Mouse (Mus musculus) c-Kit-positive CD71-positive TER-119-positive erythroid progenitor cells, embryonic 14.5 days (primary cell): Measurements from ENCODE around the gene Cfap61.

Source experiments
- DNase-seq: peaks from one replicate; pipeline ENCODE4 v3.0.0-alpha.2; 2013; ENCODE audit warnings: low spot score

Gene Cfap61

DNA sequence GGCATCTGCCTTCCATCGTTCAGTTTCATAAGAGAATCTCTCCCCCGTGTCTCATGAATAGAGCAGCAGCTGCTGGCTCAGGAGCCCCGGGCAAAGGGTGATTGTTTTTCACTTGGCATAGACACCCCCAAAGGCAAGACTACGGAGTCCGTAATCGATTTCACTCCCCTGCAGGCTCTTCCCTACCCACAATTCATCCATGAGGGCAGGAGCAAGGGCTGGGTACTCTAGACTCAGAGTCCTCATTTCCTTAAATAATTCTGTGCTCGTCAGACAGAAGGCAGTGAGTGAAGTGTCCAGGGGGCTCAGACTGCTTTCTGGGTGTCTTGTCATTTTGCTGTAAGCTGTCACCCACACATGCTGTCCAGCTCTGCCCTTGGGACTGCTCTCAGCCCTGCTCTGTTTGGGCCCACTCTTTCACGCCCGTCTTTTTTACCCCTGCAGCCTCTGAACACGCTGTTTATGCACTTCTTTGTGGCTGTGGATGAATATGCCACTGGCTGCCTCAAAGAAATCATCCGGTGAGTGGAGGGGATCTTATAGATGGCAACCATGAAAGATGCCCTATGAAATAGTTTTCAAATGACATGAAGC, 15.0 kb downstream of the Cfap61 start:
- no peak for DNase-seq

DNA sequence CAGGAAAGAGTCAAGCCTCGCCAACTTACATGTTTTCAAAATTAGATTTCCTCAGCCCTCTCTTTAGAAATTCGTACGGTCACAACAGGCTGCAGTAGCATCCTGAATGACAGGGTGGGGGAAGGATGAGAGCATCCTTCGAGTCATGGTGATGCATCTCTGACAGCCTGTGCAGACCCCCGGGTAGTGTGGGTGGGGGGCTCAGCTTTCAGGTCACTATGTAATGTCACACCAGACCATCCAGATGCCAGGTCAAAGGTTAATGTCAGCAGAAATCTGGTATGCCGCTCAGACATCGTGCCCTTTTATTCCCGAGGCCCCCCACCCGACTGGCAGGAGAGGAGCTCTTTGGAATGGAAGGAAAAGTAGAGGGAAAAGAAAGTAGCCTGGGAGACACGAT, 15.7 kb downstream of the Cfap61 start:
- DNase-seq = no peak

DNA sequence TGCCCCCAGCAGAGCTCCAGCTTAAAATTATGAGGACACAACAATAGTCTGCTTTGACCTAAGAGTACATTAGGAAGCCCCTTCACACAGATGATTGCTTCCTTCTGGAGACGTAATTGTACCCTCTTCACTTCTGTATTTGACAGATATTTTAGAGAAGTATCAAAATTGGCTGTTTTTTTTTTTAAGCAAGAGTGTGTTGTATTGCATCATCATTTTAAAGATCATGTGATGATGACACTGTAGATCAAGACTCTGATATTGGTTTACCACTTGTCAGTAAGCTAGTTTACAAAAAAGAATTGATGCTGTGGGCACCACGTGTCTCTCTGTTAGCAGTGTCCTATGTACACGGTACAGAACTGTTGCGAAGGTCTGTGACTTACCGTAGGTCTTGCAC, 18.1 kb downstream of the Cfap61 start:
- DNase-seq = no peak

DNA sequence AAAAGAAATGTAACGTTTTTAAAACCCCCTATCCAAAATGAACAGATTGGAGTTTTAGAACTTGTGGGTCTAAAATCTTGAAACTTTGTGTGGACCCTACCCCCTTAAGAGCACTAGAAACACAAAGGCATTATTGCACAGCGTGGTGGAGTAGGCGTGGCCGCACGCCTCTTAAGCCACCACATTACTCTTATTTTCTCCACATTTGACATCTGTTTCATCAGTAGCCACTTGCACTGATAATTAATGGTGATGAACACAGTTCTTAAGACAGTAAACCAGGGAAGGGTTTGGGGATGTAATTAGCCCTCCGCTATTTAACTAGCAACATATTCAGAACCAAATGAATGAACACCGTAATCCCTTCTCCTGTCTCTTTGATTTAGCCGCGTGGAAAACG, 21.3 kb downstream of the Cfap61 start:
- DNase-seq = no peak

DNA sequence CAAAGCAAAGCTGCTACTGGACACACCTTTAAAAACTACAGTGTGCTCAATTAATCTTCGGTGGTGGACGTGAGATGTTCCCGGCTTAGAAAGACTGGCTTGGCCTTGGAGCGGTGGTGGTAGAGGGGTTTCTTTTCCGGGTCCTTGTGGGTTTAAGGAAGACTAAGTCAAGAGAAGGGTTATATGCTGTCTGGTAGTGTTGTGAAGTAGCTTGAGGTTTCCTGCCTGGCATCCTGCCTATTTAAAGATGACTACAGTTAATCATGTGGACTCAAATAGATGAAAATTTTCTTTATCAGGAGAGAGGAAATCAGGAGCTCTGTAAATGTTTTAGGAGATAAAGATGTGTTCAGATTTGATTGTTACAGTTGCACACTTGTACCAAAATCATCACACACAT, 21.7 kb downstream of the Cfap61 start:
- no peak for DNase-seq

DNA sequence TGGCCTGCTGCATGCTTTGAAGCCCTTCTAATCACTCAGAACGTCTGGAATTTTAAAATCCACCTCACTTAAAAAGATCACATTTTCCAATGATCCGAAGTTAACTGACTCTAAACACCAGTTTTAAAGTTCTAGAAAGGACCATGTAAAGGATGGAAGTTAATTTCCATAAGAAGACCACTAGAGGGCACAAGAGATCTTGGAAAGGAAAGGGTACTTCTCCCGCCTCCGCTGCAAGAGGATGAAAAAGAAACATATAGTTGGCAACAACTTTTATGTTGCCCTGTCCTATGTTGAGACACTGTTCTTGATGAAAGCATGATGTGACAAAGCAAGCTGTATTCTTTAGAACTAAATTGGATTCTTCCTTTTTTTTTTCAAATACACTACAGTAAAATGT, 22.9 kb downstream of the Cfap61 start:
- DNase-seq = no peak

DNA sequence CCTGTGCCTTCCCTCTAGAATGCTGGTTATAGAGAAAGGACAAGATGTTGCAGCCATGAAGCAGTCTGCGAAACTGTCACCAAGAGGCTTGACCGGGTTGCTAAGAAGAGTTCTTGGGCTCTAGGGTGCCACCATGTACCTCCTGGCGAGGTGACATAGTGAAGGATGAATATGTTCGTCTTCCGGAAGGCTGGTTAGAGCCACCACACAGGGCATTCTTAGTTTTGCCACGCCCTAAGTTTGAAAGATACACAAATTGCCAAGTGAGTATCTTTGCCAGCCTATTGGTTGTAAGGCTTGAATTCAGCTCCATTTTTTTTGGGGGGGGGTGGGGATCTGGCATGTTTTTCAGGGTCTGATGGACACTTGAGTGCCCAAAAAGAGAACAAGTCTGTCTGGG, 23.5 kb downstream of the Cfap61 start:
- DNase-seq = no peak

DNA sequence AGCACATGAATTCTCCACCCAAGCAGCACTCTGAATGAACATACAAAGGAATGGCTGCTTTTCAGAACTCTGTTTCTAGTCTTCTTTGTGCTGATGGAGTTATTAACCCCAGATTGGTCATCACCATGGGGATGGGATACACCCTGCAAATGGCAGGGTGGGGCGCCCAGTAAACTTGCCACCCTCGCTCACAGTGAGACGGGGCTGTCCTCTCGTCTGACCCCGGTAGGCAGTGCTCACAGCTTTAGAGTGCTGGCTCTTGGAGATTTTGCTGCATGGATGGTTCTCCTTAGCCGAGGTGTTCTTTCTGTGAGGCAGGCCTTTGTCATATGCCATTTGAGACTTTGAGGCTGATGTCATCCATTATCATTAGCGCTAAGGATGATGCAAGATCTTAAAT, 24.0 kb downstream of the Cfap61 start:
- DNase-seq = no peak

DNA sequence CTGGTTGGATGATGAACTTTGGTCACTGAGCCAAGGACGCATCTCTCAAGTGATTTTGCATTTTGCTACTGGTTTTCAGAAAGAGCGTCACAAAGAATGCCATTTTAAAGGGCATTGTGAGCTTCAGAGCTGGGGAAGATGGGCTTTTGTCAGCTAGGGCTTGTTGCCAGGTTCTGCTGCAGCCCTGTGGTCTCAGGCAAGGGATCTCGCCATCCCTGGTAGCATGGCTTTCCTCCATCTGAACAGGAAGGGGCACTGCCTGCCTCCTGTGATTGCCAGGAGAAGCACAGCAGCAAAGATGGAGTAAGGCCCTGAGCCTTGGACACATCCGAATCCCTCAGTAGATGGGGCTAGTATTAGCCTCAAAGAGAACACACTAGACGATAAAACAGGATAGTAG, 27.3 kb downstream of the Cfap61 start:
- DNase-seq = no peak

DNA sequence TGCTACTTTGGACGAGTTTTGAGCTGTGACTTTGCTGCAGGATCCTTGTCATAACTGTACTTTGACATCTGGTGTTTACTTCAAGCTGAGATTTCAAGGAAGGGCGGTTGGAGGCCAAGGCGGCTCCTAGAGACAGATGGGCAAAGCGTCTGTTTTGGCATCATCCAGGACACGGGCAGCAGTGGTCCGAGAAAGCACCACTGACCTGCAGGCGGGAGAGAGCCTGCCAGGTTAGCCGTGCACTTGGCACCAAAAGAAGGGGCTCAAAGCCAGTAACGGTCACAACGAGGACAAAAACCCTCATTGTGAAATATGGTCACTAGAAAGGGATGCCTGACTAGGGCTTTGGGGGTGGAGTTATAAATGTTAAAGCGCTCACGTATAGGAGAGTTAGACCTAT, 36.2 kb downstream of the Cfap61 start:
- DNase-seq = no peak

DNA sequence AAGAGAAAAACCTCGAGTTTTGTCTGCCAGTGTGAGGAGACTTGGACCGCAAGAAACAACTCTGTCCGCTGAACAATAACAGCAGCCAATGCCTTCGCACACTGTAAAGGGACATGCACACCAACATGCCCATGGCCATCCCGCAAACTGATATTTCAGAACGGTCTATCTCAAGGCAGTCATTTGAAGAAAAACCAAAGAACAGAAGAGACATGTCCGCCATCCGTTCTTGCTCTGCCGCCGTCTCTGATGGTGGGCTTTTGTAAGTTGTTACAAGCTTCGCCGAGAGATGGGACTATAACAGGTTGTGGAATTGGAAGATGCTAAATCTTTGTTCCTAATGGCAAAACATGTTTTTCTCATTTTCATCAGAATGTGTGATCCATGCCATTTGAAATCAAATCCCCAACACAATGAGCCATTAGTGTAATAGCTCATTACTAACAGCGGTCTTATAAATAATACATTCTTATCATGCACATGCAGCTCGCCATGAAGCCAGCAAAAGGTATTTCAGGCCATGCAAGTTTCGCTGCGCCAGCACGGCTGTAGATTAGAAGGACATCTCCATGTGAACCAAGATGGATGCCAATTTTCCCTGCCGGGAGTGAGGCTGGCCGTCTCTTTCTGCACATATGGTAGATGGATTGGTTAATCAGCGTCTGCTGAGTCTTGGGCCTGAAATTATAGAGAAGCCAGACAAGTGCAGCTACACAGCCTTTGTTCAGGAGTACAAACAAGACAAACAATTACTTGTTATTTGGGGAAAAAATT, 36.8 kb downstream of the Cfap61 start:
- DNase-seq = no peak

DNA sequence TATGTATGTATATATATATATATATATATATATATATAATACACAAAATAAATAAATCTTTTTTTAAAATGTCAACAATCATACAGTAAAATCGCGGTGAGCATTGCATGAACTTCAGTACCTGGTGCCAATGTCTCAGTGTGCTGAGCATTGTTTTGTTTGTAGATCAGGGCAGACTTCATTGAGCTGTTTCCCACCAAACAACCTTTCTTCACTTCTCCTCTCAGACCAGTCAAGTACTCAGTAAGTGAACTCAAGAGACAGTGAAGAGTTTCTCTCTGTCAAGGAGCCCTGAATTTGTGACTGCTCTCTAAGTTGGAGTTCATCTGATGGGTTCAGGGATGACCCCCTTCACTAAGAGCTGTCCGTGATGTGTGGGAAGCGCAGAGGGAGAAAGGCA, 38.0 kb downstream of the Cfap61 start:
- DNase-seq = no peak

DNA sequence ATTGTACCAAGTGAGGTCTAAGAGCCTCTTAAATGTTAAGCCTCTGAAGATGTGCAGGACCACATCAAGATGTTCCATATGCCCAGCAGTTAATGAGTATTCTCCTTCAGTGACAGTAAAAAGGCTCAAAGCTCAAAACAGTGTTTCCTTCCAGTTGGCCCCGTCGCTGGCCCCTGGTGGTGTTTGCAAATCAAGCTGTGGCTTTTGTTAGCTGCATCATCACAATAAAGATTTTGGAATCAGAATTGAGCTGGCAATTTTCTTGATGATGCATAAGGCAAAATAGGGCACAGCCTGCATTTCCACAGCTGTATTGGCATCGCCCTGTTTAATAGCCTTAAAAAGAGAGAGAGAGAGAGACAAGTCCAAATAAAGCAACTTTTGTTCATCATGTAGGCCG, 45.0 kb downstream of the Cfap61 start:
- no peak for DNase-seq

DNA sequence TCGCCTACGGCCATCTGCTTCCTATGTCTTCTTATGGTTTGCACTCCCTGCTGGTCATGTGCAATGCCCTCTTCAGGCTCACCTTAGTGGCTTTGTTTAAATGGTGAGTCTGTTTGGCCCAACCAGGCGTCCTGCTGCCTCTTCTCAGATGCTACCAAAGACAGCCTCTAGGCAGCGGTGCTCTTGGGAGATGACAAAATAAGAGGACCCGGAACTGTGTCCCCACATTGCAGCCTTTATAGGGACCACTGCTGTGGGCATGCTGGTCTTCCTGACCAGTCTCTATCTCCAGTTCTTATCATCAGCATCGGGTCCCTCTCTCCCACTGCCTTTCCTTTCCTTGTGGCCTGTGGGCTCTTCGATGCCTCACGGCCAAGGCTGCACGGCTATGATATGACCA, 46.3 kb downstream of the Cfap61 start:
- no peak for DNase-seq

DNA sequence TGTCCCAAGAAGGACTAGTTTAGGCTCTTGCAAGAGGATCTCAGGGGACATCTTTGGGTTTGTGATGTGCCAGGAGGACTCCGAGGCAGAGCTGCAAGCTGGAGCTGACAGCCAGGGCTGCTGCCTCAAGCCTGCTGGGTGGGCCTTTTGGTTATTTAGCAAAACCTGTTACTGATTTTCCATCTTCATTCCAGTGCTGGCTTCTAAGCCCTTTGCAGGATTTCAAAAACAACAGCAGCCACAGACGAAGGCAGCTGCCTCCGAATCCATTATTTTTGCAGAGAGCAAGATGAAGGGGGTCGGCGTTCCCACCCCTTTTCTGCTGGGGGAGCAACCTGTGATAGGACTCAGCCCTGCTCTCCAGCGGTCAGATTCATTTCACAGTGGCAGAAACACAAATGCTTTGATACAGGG, 47.1 kb downstream of the Cfap61 start:
- no peak for DNase-seq

DNA sequence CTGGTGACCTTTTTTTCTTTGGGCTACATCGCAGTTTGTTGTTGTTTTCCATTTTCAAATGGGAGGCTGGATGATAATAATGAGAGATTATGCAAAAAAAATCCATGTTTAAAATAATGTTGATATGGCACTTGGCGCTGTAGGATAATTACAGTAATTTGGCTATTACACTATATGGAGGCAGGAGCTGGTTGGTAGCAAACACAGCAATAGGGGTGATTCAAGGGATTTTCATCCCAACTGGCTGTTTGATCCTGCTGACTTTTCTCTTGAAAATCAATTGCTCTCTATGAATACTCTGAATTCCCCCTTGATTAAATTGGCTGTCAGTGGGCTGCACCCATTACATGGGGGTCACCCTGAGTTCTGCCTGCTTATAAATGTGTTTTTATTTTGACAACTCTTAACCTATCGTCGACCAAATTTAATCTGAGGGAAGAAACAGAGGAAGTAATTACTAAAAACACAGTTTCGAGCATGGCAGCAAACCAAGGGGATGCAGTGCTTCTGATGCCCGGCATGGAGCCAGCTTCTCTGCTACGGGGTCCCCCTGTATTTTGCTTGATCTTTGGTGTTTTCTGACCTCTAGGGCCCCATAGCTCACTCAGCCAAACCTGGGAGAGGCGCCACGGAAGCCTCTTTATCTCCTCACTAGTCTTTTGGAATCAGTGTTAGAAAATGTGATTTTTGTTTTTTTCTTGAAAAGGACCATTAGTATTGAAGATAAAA, 47.9 kb downstream of the Cfap61 start:
- no peak for DNase-seq

DNA sequence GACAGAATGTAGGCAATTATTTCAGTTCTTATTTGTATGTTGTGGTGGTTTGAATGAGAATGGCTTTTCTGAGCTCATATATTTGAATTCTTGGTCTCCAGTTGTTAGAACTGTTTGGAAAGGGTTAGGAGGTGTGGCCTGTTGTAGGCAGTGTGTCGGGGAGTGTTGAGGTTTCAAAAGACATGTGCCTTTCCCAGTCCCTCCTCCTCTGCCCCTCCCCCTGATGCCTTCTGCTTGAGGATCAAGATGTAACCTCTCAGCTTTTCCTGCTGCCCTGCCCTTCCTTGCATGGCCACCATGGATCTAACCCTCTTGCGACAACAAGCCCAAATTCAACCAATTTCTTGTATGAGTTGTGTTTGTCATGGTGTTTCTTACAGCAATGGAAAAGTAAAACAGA, 53.2 kb downstream of the Cfap61 start:
- no peak for DNase-seq

DNA sequence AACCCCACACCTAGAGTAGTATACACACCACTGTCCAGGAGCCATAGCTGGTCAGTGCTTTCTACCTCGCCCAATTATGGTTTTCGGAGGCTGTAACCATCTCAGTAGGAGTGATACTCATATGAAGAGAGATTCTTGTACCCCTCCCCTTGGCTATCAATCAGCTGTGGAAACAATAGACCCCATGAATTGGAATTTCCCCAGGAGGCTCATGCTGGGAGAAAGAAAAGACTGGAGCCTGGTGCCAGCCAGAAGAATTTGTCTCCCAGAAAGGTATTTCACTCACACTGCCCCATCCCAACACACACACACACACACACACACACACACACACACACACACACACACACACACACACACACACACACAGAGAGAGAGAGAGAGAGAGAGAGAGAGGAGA, 55.9 kb downstream of the Cfap61 start:
- no peak for DNase-seq

DNA sequence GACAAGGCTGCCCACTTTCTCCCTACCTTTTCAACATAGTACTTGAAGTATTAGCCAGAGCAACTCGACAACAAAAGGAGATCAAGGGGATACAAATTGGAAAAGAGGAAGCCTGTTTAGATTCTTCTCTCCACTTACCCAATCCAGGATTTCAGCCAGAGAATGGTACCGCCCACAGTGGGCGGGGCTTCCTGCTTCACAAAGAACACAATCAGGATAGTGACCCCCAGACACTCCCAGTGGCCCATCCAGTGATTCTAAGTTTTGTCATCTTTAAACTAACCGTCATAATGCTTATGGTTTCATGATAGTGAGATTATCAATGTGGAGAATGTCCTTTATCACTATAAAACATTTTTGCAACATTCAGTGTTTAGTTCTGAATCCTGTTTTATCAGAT, 61.9 kb downstream of the Cfap61 start:
- DNase-seq = no peak

DNA sequence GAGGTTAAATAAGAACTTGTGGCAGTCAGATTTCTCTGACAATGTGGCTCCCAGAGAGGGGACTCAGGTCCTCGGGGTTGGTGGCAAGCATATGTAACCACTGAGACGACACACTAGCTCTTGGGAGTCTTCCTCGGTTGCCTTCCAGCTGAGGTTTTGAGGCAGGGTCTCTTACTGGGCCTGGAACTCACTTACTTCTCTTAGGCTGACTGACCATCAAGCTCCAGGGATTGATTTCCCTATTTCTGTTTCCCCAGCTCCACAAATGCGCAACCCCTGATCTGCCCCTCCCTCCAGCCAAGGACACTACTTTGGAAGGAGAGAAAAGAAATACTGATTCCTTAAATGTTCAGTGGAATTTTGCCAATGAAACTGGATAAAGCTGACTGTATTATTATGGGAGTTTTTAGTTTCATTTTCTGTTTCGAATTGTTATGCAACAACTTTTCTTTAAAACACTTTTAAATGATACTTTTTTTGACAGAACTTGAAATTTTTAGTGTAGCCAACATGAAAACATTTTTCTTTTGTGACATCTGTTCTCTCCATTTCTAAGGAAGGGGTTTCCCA, 63.5 kb downstream of the Cfap61 start:
- DNase-seq = no peak

DNA sequence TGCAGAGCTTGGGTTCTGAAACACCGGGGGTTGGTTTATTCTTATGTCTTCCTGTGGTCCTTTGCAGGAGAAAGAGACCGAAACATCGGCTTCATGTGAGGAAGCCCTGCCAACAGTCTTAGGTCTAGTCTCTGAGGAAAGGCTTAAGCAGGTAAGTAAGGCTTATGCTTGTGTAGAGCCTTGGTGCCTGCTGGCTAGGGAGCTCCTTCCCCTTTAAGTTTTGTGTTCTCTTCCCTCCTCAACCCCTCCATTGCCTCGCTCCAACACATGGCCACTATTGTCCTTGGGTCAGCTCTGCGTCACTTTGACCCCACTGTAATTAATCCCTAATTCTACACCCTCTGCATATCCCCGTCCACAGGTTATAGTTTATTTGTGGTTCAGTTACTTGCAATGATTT, 74.2 kb downstream of the Cfap61 start:
- no peak for DNase-seq

DNA sequence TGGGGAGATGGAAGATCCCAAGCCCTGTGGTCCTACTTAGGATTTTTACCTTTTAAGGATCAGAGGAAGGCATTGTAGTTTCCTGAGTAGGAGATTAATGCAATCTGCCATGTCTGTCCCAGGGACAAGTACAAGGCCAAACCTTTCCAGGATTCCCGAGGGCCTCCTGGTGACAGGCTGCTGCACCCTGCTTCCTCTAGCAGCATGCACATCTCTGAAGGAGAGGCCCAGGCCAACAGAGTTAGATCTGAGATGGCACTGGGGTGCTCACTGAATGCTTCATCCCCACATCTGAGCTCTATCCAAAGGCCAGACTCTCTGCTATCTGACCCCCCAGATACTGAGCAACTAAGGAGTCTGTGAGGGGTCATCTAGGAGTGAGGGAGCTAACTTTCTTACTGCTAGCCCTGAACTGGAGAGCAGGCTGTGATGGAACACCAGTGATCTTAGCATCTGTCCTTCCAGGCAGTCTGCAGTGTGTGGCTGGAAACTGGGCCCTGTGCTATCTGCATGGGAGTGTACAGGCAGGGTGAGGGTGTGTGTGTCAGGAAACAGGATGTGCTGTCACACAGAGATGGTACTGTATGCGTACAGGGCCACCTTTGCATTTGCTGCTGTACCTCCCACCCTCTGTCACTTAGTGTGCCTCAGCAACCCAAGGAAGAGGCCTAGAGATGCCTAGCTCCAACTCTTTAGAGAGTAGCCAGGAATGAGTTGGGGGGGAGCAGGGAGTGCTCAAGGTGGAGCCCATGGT, 75.2 kb downstream of the Cfap61 start:
- DNase-seq = no peak
